Comparison of ENCODE assay signal across 20 mouse cellular contexts in the genomic region with DNA sequence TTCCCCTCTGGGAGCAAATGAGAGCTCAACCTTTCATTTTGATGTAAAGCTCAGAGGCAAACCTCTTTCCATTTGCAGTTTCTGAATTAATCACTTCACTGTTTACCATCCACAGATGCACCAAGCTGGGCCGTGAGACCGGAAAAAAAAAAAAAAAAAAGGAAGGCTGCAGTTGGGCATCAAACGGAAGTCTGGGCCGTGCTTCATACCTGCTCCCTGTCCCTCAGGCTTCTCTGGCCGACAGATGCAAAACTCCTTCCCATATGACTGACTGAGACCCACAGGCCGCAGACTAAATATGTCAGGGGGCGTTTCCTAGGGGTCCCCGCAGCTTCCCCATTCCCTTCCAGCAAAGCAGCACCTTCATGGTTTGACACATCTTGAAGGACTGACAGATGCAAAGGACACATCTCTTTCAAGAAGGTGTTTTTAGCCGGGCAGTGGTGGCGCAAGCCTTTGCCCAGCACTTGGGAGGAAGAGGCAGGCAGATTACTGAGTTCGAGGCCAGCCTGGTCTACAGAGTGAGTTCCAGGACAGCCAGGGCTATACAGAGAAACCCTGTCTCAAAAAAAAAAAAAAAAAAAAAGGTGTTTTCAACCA.
A peak's percentile ranks its signal among the peaks of the same experiment; 100 is the strongest.
DNase-seq lines count a peak whose midpoint lies in the region; ATAC-seq lines count a peak whose summit lies in the region.
"Had no signal": no experiment of that assay in that cellular context is flagged by ENCODE, and none has a peak within 500 bp of the region (broad histone marks: within the 10 kb centered on the region; RNA-seq: fewer than 3 reads in every experiment).

No protein-coding gene starts in this region.

- no peaks in the 10 kb centered on the region for H3K36me3 ChIP-seq in hindbrain, embryonic 13.5 days
- H3K36me3 ChIP-seq: embryonic facial prominence, embryonic 10.5 days; G1E; heart, embryonic 10.5 days had no signal

- H3K4me3 ChIP-seq in hindbrain, embryonic 13.5 days, result no peak overlapping the region
- H3K4me3 ChIP-seq: embryonic facial prominence, embryonic 10.5 days; forebrain, embryonic 13.5 days; heart, embryonic 10.5 days had no signal

- peak; percentile 31 for DNase-seq in CD4-positive, CD25-positive, alpha-beta regulatory T cell, adult 2 months (ENCODE audit: low read depth, low spot score)
- DNase-seq in induced T-regulatory cell, adult 2 months (ENCODE audit: low read depth), result peak; percentile 66
- DNase-seq in kidney, adult 8-10 months, result no peak
- DNase-seq in kidney, adult 11 months, result no peak
- DNase-seq: adrenal gland, postnatal 10 days; B cell, adult 2 months; cerebellum, adult 18-20 months; cerebellum, adult 9-11 months; cerebellum, postnatal 36 days; forebrain, postnatal 0 days; heart, postnatal 10 days; heart, postnatal 4 days had no signal

- no peak overlapping the region for H3K4me2 ChIP-seq in hindbrain, embryonic 13.5 days
- H3K4me2 ChIP-seq: forebrain, embryonic 13.5 days; hindbrain, embryonic 14.5 days had no signal

- H3K27me3 ChIP-seq in hindbrain, embryonic 13.5 days, result no peaks in the 10 kb centered on the region
- H3K27me3 ChIP-seq: forebrain, embryonic 13.5 days had no signal

- H3K9ac ChIP-seq in hindbrain, embryonic 13.5 days, result no peak overlapping the region
- H3K9ac ChIP-seq: forebrain, embryonic 13.5 days; forebrain, postnatal 0 days; hindbrain, embryonic 14.5 days had no signal

- H3K4me1 ChIP-seq in hindbrain, embryonic 13.5 days (replicated peaks), result no peaks in the 10 kb centered on the region
- H3K4me1 ChIP-seq: embryonic facial prominence, embryonic 10.5 days; forebrain, embryonic 13.5 days; heart, embryonic 10.5 days had no signal

- peak; percentile 56 for ATAC-seq in activated CD4-positive, CD25-positive, alpha-beta regulatory T cell, adult 4 months
- ATAC-seq in hindbrain, embryonic 13.5 days (ENCODE audit: low FRiP score), result no peak
- ATAC-seq: forebrain, embryonic 13.5 days; forebrain, postnatal 0 days; intestine, postnatal 0 days had no signal

- WGBS in hindbrain, embryonic 13.5 days, result 85% methylated on average over 11 of the region's 11 CpGs

- peaks cover 5% of the 10 kb centered on the region; the same call in 1 of the 2 replicates for H3K9me3 ChIP-seq in hindbrain, embryonic 13.5 days
- H3K9me3 ChIP-seq: embryonic facial prominence, embryonic 10.5 days; forebrain, embryonic 13.5 days had no signal

- no peak overlapping the region for H3K27ac ChIP-seq in hindbrain, embryonic 13.5 days
- H3K27ac ChIP-seq: embryonic facial prominence, embryonic 10.5 days; forebrain, embryonic 13.5 days; heart, embryonic 10.5 days; hindbrain, embryonic 14.5 days had no signal

Comparison
In these comparisons a context has a peak if more than half of its experiments do, and no peak if none do; other contexts are left out.
1. DNase-seq: peak in CD4-positive, CD25-positive, alpha-beta regulatory T cell, adult 2 months (single experiment) and induced T-regulatory cell, adult 2 months (single experiment); none in kidney, adult 8-10 months (0 of 2) and kidney, adult 11 months (single experiment).